Mouse (Mus musculus) midbrain, postnatal 0 days (tissue): ENCODE data around the gene Asb5. TPM values are rescaled to one million over a fixed set of nuclear protein-coding genes. Genes with fewer than 3 reads are reported as not detected.

Experiments used
- ATAC-seq: fragments of 200-750 bp; cut with Nextera tagmentation; 2 replicates; pipeline ENCODE4 v1.8.0; 2017; ENCODE audit warnings: moderate number of reproducible peaks, mild to moderate bottlenecking, moderate TSS enrichment, moderate library complexity; ENCODE audit not compliant: low FRiP score
- DNase-seq: peaks from one replicate; pipeline ENCODE4 v3.0.0-alpha.2; 2015; ENCODE audit warnings: low spot score
- H3K27ac ChIP-seq: fragments of 300-500 bp; sonication (generic); 2 replicates; pipeline ENCODE4 v1.5.1; 2014; ENCODE audit warnings: low read depth, mild to moderate bottlenecking, low read length, mixed read lengths
- H3K27me3 ChIP-seq: fragments of 300-500 bp; sonication (generic); 2 replicates; pipeline ENCODE4 v1.6.1; 2014; ENCODE audit warnings: low read length, control low read depth, mixed read lengths; ENCODE audit not compliant: insufficient read depth
- H3K36me3 ChIP-seq: fragments of 300-500 bp; sonication (generic); 2 replicates; pipeline ENCODE4 v1.6.1; 2014; ENCODE audit warnings: low read length, control low read depth, mixed read lengths; ENCODE audit not compliant: insufficient read depth
- H3K4me1 ChIP-seq: fragments of 300-500 bp; sonication (generic); 2 replicates; pipeline ENCODE4 v1.6.1; 2014; ENCODE audit warnings: mild to moderate bottlenecking, control low read depth, antibody characterized with exemption, low read length, mixed read lengths; ENCODE audit not compliant: insufficient read depth
- H3K4me2 ChIP-seq: fragments of 300-500 bp; sonication (generic); 2 replicates; pipeline ENCODE4 v1.6.1; 2014; ENCODE audit warnings: low read depth, mild to moderate bottlenecking, low read length, mixed read lengths; ENCODE audit not compliant: poor library complexity, severe bottlenecking
- H3K4me3 ChIP-seq: fragments of 300-500 bp; sonication (generic); 2 replicates; pipeline ENCODE4 v1.5.1; 2014; ENCODE audit warnings: low read depth, mild to moderate bottlenecking, low read length, moderate library complexity
- H3K9ac ChIP-seq: fragments of 300-500 bp; sonication (generic); replicated peaks from 2 replicates; pipeline ENCODE4 v1.6.1; 2014; ENCODE audit warnings: mild to moderate bottlenecking, low read length, moderate library complexity, mixed read lengths; ENCODE audit not compliant: poor library complexity, severe bottlenecking
- H3K9me3 ChIP-seq: fragments of 300-500 bp; sonication (generic); 2 replicates; pipeline ENCODE4 v1.6.1; 2016; ENCODE audit warnings: low read length, control low read depth
- CTCF ChIP-seq: IDR thresholded peaks from 2 replicates; pipeline ENCODE4 v1.5.1; 2016; ENCODE audit warnings: antibody characterized with exemption, mild to moderate bottlenecking
- WGBS: fragments of 180-500 bp; shearing (Covaris S2); extraction: QIAGEN DNeasy Blood & Tissue Kit; methylation state at CpG from one replicate; pipeline ENCODE4 v1.1.7; 2014; 5-methylcytosine and 5-hydroxymethylcytosine counted together
- polyA plus RNA-seq: library from polyadenylated mRNA; unstranded; fragments of >200 nt; fragmentation: Nextera tagmentation; extraction: Ambion mirVana; gene quantifications from 2 replicates; pipeline ENCODE4 v1.2.1, GENCODE M21; 2015
- total RNA-seq: library from RNA; depleted of rRNA; stranded (reverse); fragments of >200 nt; gene quantifications from 2 replicates; pipeline ENCODE4 v1.2.3, GENCODE M21; 2014

Asb5 gene
- total and polyA plus RNA-seq, 2 experiments from 2014 or later, result 1.1 to 11.4 TPM

DNA sequence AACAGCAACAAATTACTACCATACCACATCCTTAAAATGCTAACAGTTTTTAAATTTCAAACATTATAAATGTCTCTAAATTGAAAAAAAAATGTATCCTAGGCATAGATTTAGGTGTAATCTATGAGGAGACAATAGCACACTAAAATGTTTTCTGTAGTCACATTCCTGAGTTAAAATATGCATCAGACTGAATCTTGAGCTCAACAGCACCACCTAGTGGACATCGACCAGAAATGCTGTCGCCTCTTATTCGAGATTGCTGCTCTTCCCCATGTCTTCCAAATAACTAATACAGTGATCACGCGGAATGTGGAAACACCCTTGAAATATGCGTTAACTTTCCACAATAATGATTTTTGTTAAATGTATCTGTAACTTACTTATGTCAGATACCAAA lies 36.3 kb upstream of the Asb5 start:
- TF ChIP-seq CTCF, result peak; percentile 94
- H3K9ac ChIP-seq, result no peak overlapping the region
- H3K9me3 ChIP-seq, result no peaks in the 10 kb centered on the region
- no peak overlapping the region for H3K27ac ChIP-seq
- H3K36me3 ChIP-seq, result no peaks in the 10 kb centered on the region
- WGBS, result 14% methylated on average over 6 of the region's 6 CpGs
- DNase-seq (peak; percentile 87), ATAC-seq (no peak)
- no peaks in the 10 kb centered on the region for H3K4me1 ChIP-seq
- no peak overlapping the region for H3K4me3 ChIP-seq
- no peak overlapping the region for H3K4me2 ChIP-seq
- H3K27me3 ChIP-seq, result no peaks in the 10 kb centered on the region

DNA sequence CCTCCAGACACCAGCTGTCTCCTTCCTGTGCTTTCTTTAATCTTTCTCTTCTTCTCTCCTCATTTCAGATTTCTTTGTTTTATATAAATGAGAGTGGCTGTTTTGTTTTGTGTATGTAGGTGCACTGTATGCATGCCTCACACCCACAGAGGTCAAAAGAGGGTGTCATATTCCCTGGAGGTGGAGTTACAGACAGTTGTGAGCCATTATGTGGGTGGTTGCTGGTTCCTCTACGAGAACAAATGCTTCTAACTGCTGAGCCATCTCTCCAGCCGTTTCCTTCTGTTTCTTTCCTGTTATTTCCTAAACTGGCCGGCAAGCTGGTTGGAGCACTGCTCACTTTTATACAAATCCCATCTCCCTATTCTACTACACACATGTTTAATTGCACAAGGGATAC lies 35.5 kb upstream of the Asb5 start:
- no peaks in the 10 kb centered on the region for H3K9me3 ChIP-seq
- H3K36me3 ChIP-seq, result no peaks in the 10 kb centered on the region
- no peak overlapping the region for H3K4me2 ChIP-seq
- no peak overlapping the region for H3K4me3 ChIP-seq
- ATAC-seq (no peak), DNase-seq (no peak)
- no peak for TF ChIP-seq CTCF
- H3K27me3 ChIP-seq, result no peaks in the 10 kb centered on the region
- H3K4me1 ChIP-seq, result no peaks in the 10 kb centered on the region
- H3K27ac ChIP-seq, result no peak overlapping the region
- 64% methylated on average over 3 of the region's 3 CpGs for WGBS
- no peak overlapping the region for H3K9ac ChIP-seq

DNA sequence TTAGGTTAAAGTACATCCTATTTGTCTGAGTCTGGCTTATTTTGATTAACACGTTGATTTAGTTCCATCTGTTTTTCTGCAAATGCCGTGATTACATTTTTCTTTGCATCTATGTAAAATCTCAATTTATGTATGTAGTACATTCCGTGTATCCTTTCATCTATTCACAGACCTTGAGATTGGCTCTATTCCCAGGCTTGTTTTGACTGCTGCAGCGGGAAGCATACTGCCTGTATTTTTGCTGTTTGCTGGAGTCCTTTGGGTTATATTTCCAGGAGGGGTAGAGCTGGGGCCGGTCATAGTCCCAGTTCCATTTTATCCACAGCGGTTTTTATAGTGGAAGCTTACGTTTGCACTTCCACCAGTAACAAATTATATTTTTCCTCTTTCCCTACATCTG lies 26.3 kb upstream of the Asb5 start:
- Histone ChIP-seq H3K36me3 (no peaks in the 10 kb centered on the region), H3K9me3 (no peaks in the 10 kb centered on the region), H3K27ac (no peak overlapping the region), H3K27me3 (no peaks in the 10 kb centered on the region), H3K4me2 (no peak overlapping the region), H3K9ac (no peak overlapping the region), H3K4me3 (no peak overlapping the region), H3K4me1 (no peaks in the 10 kb centered on the region)
- DNase-seq (no peak), ATAC-seq (no peak)
- no peak for TF ChIP-seq CTCF
- WGBS, result 57% methylated on average over 7 of the region's 7 CpGs

DNA sequence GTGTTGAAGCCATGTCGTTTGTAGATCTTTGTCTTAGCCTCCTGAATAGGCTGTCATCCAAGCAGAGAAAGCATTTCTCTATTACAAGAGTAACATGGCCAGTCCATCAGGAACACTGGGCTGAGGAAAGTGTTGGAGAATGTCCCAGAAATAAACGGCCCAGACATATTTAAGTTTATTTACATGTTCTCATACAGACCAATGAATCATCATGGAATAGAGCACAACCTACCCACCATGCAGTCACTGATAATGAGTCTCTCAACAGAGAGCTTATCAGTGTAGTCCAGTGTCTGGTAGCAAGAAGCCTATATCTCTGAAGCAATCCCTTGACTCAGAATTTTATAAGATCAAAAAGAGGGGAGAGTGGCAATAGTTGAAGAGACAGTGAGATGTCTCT lies 24.3 kb upstream of the Asb5 start:
- Histone ChIP-seq H3K27me3 (no peaks in the 10 kb centered on the region), H3K36me3 (no peaks in the 10 kb centered on the region), H3K27ac (no peak overlapping the region), H3K4me3 (no peak overlapping the region), H3K4me1 (no peaks in the 10 kb centered on the region), H3K9me3 (no peaks in the 10 kb centered on the region), H3K4me2 (no peak overlapping the region), H3K9ac (no peak overlapping the region)
- DNase-seq, result no peak
- 76% methylated on average over 2 of the region's 2 CpGs for WGBS
- no peak for TF ChIP-seq CTCF
- no peak for ATAC-seq

DNA sequence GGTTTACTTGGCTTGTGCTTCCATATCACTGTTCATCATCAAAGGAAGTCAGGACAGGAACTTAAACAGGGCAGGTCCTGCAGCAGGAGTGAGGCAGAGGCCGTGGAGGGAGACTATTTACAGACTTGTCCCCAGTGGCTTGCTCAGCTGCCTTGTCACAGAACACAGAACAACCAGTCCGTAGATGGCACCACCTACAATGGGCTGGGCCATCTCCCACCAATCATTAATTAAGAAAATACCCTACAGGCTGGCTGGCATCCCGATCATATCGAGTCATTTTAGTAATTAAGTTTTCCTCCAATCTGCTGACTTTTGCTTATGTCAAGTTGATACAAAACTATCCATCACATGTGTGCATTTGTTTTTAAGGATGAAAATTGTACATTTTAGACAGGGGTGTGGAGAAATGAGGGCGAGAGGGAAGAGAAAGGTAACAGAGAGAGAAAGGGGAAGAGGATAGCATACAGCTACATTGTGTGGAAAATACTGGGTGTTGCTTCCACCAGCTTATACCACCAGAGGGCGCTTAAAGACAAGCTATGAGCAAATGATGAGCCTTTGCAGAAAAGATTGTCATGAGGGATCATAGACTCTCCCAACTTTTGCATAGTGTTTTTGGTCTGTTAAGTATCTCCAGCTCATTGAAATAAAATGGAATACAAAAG lies 21.8 kb upstream of the Asb5 start:
- Histone ChIP-seq H3K4me3 (no peak overlapping the region), H3K27ac (no peak overlapping the region), H3K4me1 (no peaks in the 10 kb centered on the region), H3K9me3 (no peaks in the 10 kb centered on the region), H3K9ac (no peak overlapping the region), H3K36me3 (no peaks in the 10 kb centered on the region), H3K4me2 (no peak overlapping the region), H3K27me3 (no peaks in the 10 kb centered on the region)
- ATAC-seq, result peak; percentile 56
- peak; percentile 94 for DNase-seq
- WGBS, result 23% methylated on average over 6 of the region's 6 CpGs
- TF ChIP-seq CTCF, result peak; percentile 96

DNA sequence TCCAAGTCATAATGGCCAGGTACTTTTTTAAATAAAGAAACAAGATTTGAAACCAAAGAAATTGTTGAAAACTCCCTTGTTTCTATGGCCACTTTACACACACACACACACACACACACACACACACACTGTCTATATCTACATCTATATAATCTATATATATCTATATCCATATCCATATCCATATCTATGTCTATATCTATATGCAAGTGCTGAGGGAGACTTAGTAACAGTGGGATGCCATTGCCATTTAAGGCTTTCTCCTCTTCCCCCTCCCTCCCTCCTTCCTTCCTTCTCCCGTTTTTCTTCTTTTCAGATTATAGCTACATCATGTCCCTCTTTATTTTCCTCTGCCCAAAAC lies 21.3 kb upstream of the Asb5 start:
- peak overlapping the region; percentile 61 for H3K4me2 ChIP-seq
- H3K27ac ChIP-seq, result peak overlapping the region; percentile 13

More for the DNA sequence above, 21.3 kb upstream of the Asb5 start:
- Histone ChIP-seq H3K4me1 (no peaks in the 10 kb centered on the region), H3K9ac (no peak overlapping the region), H3K4me3 (no peak overlapping the region), H3K36me3 (no peaks in the 10 kb centered on the region), H3K27me3 (no peaks in the 10 kb centered on the region), H3K9me3 (no peaks in the 10 kb centered on the region)
- no peak for TF ChIP-seq CTCF
- no peak for DNase-seq
- no peak for ATAC-seq
- WGBS, result 14% methylated on average over 1 of the region's 1 CpGs
